Mouse (Mus musculus) small intestine, adult 2 months (tissue): Measurements from ENCODE around the gene Fut11.

ENCODE experiments used
- CTCF ChIP-seq: fragments of 200-500 bp; IDR thresholded peaks from 2 replicates; pipeline ENCODE4 v1.5.1; 2012; ENCODE audit warnings: low read depth, mild to moderate bottlenecking, control low read depth, inconsistent platforms, low read length, moderate library complexity, mixed read lengths; ENCODE audit not compliant: insufficient replicate concordance, insufficient read length; ENCODE audit errors: extremely low read depth
- POLR2A ChIP-seq: fragments of 200-500 bp; IDR thresholded peaks from 2 replicates; pipeline ENCODE4 v1.6.1; 2012; ENCODE audit warnings: low read depth, mild to moderate bottlenecking, control low read depth, inconsistent platforms, low read length, moderate library complexity

GRCm38 (mm10) chr14:20750503-20750902 lies 55.7 kb downstream of the Fut11 start:
- TF ChIP-seq CTCF (no peak), POLR2A (no peak)
